Mouse (Mus musculus) neural tube, embryonic 14.5 days (tissue): ENCODE measurements around the gene 1110017D15Rik. TPM values are rescaled to one million over a fixed set of nuclear protein-coding genes. Genes with fewer than 3 reads are reported as not detected.
A peak's percentile ranks its signal among the peaks of the same experiment; 100 is the strongest.

Source experiments
- ATAC-seq: fragments of 200-750 bp; cut with Nextera tagmentation; 2 replicates; pipeline ENCODE4 v1.8.0; 2017; ENCODE audit warnings: low read depth, mild to moderate bottlenecking, moderate TSS enrichment, moderate library complexity
- H3K27ac ChIP-seq: fragments of 300-500 bp; sonication (generic); 2 replicates; pipeline ENCODE4 v1.5.1; 2014; ENCODE audit warnings: low read depth, mild to moderate bottlenecking, control low read depth, low read length, moderate library complexity, mixed read lengths
- H3K27me3 ChIP-seq: fragments of 300-500 bp; sonication (generic); 2 replicates; pipeline ENCODE4 v1.6.1; 2014; ENCODE audit warnings: low read length; ENCODE audit not compliant: control insufficient read depth, insufficient read depth
- H3K36me3 ChIP-seq: fragments of 300-500 bp; sonication (generic); 2 replicates; pipeline ENCODE4 v1.6.1; 2014; ENCODE audit warnings: low read length, mixed read lengths; ENCODE audit not compliant: control insufficient read depth, insufficient read depth
- H3K4me1 ChIP-seq: fragments of 300-500 bp; sonication (generic); 2 replicates; pipeline ENCODE4 v1.6.1; 2014; ENCODE audit warnings: low read length; ENCODE audit not compliant: control insufficient read depth, insufficient read depth
- H3K4me2 ChIP-seq: fragments of 300-500 bp; sonication (generic); 2 replicates; pipeline ENCODE4 v1.6.1; 2014; ENCODE audit warnings: mild to moderate bottlenecking, low read depth, low read length, control low read depth
- H3K4me3 ChIP-seq: fragments of 300-500 bp; sonication (generic); 2 replicates; pipeline ENCODE4 v1.5.1; 2014; ENCODE audit warnings: low read depth, low read length, control low read depth, mixed read lengths
- H3K9ac ChIP-seq: fragments of 300-500 bp; sonication (generic); replicated peaks from 2 replicates; pipeline ENCODE4 v1.6.1; 2014; ENCODE audit warnings: low read depth, mild to moderate bottlenecking, control low read depth, low read length, mixed read lengths
- H3K9me3 ChIP-seq: fragments of 300-500 bp; sonication (generic); 2 replicates; pipeline ENCODE4 v1.6.1; 2016; ENCODE audit warnings: low read length; ENCODE audit not compliant: control insufficient read depth
- WGBS: fragments of 180-500 bp; shearing (Covaris S2); extraction: QIAGEN DNeasy Blood & Tissue Kit; methylation state at CpG from one replicate; pipeline ENCODE4 v1.1.7; 2014; 5-methylcytosine and 5-hydroxymethylcytosine counted together
- polyA plus RNA-seq: library from polyadenylated mRNA; unstranded; fragments of >200 nt; fragmentation: Nextera tagmentation; extraction: Ambion mirVana; gene quantifications from 2 replicates; pipeline ENCODE4 v1.2.1, GENCODE M21; 2014

The 1110017D15Rik gene
- polyA plus RNA-seq, 1 experiment from 2014 or later = 13.7 TPM

- Histone ChIP-seq H3K9ac (no peak overlapping the region), H3K4me2 (no peak overlapping the region), H3K4me1 (peaks cover 16% of the 10 kb centered on the region), H3K36me3 (no peaks in the 10 kb centered on the region), H3K9me3 (no peaks in the 10 kb centered on the region), H3K27me3 (no peaks in the 10 kb centered on the region), H3K27ac (no peak overlapping the region), H3K4me3 (no peak overlapping the region)
- 16% methylated on average over 8 of the region's 8 CpGs for WGBS
- peak; percentile 44; the same call in 1 of the 2 replicates for ATAC-seq
Observed at GRCm38 (mm10) chr4:41545985-41546384, 28.9 kb upstream of the 1110017D15Rik start.

- ATAC-seq = no peak
- Histone ChIP-seq H3K36me3 (no peaks in the 10 kb centered on the region), H3K4me1 (peaks cover 14% of the 10 kb centered on the region), H3K4me2 (no peak overlapping the region), H3K9ac (no peak overlapping the region), H3K27ac (peak overlapping the region; percentile 40; the same call in 1 of the 2 replicates), H3K27me3 (no peaks in the 10 kb centered on the region), H3K4me3 (no peak overlapping the region), H3K9me3 (no peaks in the 10 kb centered on the region)
- WGBS = 62% methylated on average over 8 of the region's 8 CpGs
Observed at GRCm38 (mm10) chr4:41542136-41542535, 25.0 kb upstream of the 1110017D15Rik start.

GRCm38 (mm10) chr4:41534866-41535265 lies 17.7 kb upstream of the 1110017D15Rik start:
- no peaks in the 10 kb centered on the region for H3K9me3 ChIP-seq
- no peaks in the 10 kb centered on the region for H3K36me3 ChIP-seq
- H3K27me3 ChIP-seq = no peaks in the 10 kb centered on the region
- no peak overlapping the region for H3K27ac ChIP-seq
- no peaks in the 10 kb centered on the region for H3K4me1 ChIP-seq
- no peak overlapping the region for H3K4me2 ChIP-seq
- 70% methylated on average over 5 of the region's 5 CpGs for WGBS
- no peak overlapping the region for H3K9ac ChIP-seq
- ATAC-seq = no peak
- no peak overlapping the region for H3K4me3 ChIP-seq

- no peak overlapping the region for H3K27ac ChIP-seq
- no peak for ATAC-seq
- H3K4me2 ChIP-seq = no peak overlapping the region
- no peaks in the 10 kb centered on the region for H3K36me3 ChIP-seq
- H3K9ac ChIP-seq = no peak overlapping the region
- H3K4me1 ChIP-seq = peaks cover 13% of the 10 kb centered on the region
- WGBS = 37% methylated on average over 6 of the region's 6 CpGs
- H3K9me3 ChIP-seq = no peaks in the 10 kb centered on the region
- H3K4me3 ChIP-seq = no peak overlapping the region
- no peaks in the 10 kb centered on the region for H3K27me3 ChIP-seq
Observed at GRCm38 (mm10) chr4:41532420-41532819, 15.3 kb upstream of the 1110017D15Rik start.

- Histone ChIP-seq H3K9ac (no peak overlapping the region), H3K9me3 (no peaks in the 10 kb centered on the region), H3K36me3 (peaks cover 4% of the 10 kb centered on the region; the same call in 1 of the 2 replicates), H3K4me2 (no peak overlapping the region), H3K27me3 (no peaks in the 10 kb centered on the region), H3K27ac (peak overlapping the region; percentile 24; the same call in 1 of the 2 replicates), H3K4me3 (no peak overlapping the region), H3K4me1 (peaks cover 26% of the 10 kb centered on the region)
- ATAC-seq = peak; percentile 18; the same call in 1 of the 2 replicates
- WGBS = 11% methylated on average over 8 of the region's 8 CpGs
Observed at GRCm38 (mm10) chr4:41527996-41528395, 10.9 kb upstream of the 1110017D15Rik start.

- Histone ChIP-seq H3K36me3 (peaks cover 4% of the 10 kb centered on the region; the same call in 1 of the 2 replicates), H3K9me3 (no peaks in the 10 kb centered on the region), H3K4me1 (peaks cover 26% of the 10 kb centered on the region), H3K27ac (no peak overlapping the region), H3K4me3 (no peak overlapping the region), H3K4me2 (no peak overlapping the region), H3K9ac (0 out of 2 replicates have a peak overlapping the region, but pooled peaks have one; percentile 11), H3K27me3 (no peaks in the 10 kb centered on the region)
- ATAC-seq = peak; percentile 18; the same call in 1 of the 2 replicates
- WGBS = 18% methylated on average over 13 of the region's 13 CpGs
Observed at GRCm38 (mm10) chr4:41527076-41527475, 9.9 kb upstream of the 1110017D15Rik start.

- Histone ChIP-seq H3K9ac (0 out of 2 replicates have a peak overlapping the region, but pooled peaks have one; percentile 11), H3K36me3 (peaks cover 4% of the 10 kb centered on the region; the same call in 1 of the 2 replicates), H3K4me2 (no peak overlapping the region), H3K27me3 (no peaks in the 10 kb centered on the region), H3K4me1 (peaks cover 26% of the 10 kb centered on the region), H3K9me3 (no peaks in the 10 kb centered on the region), H3K27ac (no peak overlapping the region), H3K4me3 (no peak overlapping the region)
- no peak for ATAC-seq
- WGBS = 19% methylated on average over 7 of the region's 7 CpGs
Observed at GRCm38 (mm10) chr4:41526553-41526952, 9.4 kb upstream of the 1110017D15Rik start.

- 76% methylated on average over 9 of the region's 9 CpGs for WGBS
- no peak overlapping the region for H3K27ac ChIP-seq
- H3K4me2 ChIP-seq = no peak overlapping the region
- peaks cover 7% of the 10 kb centered on the region; the same call in 1 of the 2 replicates for H3K36me3 ChIP-seq
- no peak overlapping the region for H3K9ac ChIP-seq
- peaks cover 26% of the 10 kb centered on the region for H3K4me1 ChIP-seq
- no peak overlapping the region for H3K4me3 ChIP-seq
- no peaks in the 10 kb centered on the region for H3K27me3 ChIP-seq
- no peak for ATAC-seq
- H3K9me3 ChIP-seq = no peaks in the 10 kb centered on the region
Observed at GRCm38 (mm10) chr4:41524829-41525228, 7.7 kb upstream of the 1110017D15Rik start.

- Histone ChIP-seq H3K9ac (no peak overlapping the region), H3K27ac (no peak overlapping the region), H3K9me3 (no peaks in the 10 kb centered on the region), H3K36me3 (peaks cover 9% of the 10 kb centered on the region; the same call in 1 of the 2 replicates), H3K4me3 (no peak overlapping the region), H3K4me1 (peaks cover 26% of the 10 kb centered on the region), H3K27me3 (no peaks in the 10 kb centered on the region), H3K4me2 (no peak overlapping the region)
- ATAC-seq = no peak
- 83% methylated on average over 7 of the region's 7 CpGs for WGBS
Observed at GRCm38 (mm10) chr4:41523839-41524238, 6.7 kb upstream of the 1110017D15Rik start.
